Mouse (Mus musculus) heart, embryonic 11.5 days (tissue): ENCODE measurements around the gene Marc1. TPM values are rescaled to one million over a fixed set of nuclear protein-coding genes. Genes with fewer than 3 reads are reported as not detected.

ENCODE experiments used
- ATAC-seq: fragments of 200-750 bp; cut with Nextera tagmentation; replicated peaks from 2 replicates; pipeline ENCODE4 v1.8.0; 2017; ENCODE audit warnings: moderate library complexity; ENCODE audit not compliant: insufficient number of reproducible peaks, low FRiP score, low TSS enrichment
- H3K27ac ChIP-seq: fragments of 300-500 bp; sonication (generic); 2 replicates; pipeline ENCODE4 v1.5.1; 2014; ENCODE audit warnings: mild to moderate bottlenecking, low read depth, low read length
- H3K27me3 ChIP-seq: fragments of 300-500 bp; sonication (generic); 2 replicates; pipeline ENCODE4 v1.6.1; 2014; ENCODE audit warnings: mild to moderate bottlenecking, low read length, mixed read lengths; ENCODE audit not compliant: control insufficient read depth, insufficient read depth
- H3K36me3 ChIP-seq: fragments of 300-500 bp; sonication (generic); 2 replicates; pipeline ENCODE4 v1.6.1; 2014; ENCODE audit warnings: mild to moderate bottlenecking, low read length, moderate library complexity, mixed read lengths; ENCODE audit not compliant: control insufficient read depth, insufficient read depth
- H3K4me1 ChIP-seq: fragments of 300-500 bp; sonication (generic); 2 replicates; pipeline ENCODE4 v1.6.1; 2014; ENCODE audit warnings: low read length; ENCODE audit not compliant: control insufficient read depth, insufficient read depth
- H3K4me2 ChIP-seq: fragments of 300-500 bp; sonication (generic); 2 replicates; pipeline ENCODE4 v1.6.1; 2014; ENCODE audit warnings: mild to moderate bottlenecking, moderate library complexity
- H3K4me3 ChIP-seq: fragments of 300-500 bp; sonication (generic); 2 replicates; pipeline ENCODE4 v1.5.1; 2014; ENCODE audit warnings: low read depth, low read length
- H3K9ac ChIP-seq: fragments of 300-500 bp; sonication (generic); 2 replicates; pipeline ENCODE4 v1.6.1; 2014; ENCODE audit warnings: mild to moderate bottlenecking, low read depth, low read length, moderate library complexity
- H3K9me3 ChIP-seq: fragments of 300-500 bp; sonication (generic); replicated peaks from 2 replicates; pipeline ENCODE4 v1.6.1; 2016; ENCODE audit warnings: low read length; ENCODE audit not compliant: control insufficient read depth
- WGBS: fragments of 180-500 bp; shearing (Covaris S2); extraction: QIAGEN DNeasy Blood & Tissue Kit; methylation state at CpG from one replicate; pipeline ENCODE4 v1.1.7; 2014; ENCODE audit not compliant: insufficient replicate concordance; 5-methylcytosine and 5-hydroxymethylcytosine counted together
- polyA plus RNA-seq: library from polyadenylated mRNA; unstranded; fragments of >200 nt; fragmentation: Nextera tagmentation; extraction: Ambion mirVana; gene quantifications from 2 replicates; pipeline ENCODE4 v1.2.1, GENCODE M21; 2014

Gene Marc1
- polyA plus RNA-seq = 0.07 TPM in 1 of 2 replicates, not detected in the other

- H3K4me1 ChIP-seq = peaks cover 7% of the 10 kb centered on the region; the same call in 1 of the 2 replicates
- H3K9me3 ChIP-seq = no peaks in the 10 kb centered on the region
- peak within 1 kb of the TSS; percentile 41 for H3K4me3 ChIP-seq
- WGBS = 6% methylated on average over 49 of the region's 52 CpGs
- H3K27ac ChIP-seq = no peak within 1 kb of the TSS
- peaks cover 26% of the 10 kb centered on the region for H3K27me3 ChIP-seq
- H3K9ac ChIP-seq = peak within 1 kb of the TSS; percentile 49; the same call in 1 of the 2 replicates
- ATAC-seq = 0 out of 2 replicates have a peak, but pooled peaks have one; percentile 26
- H3K36me3 ChIP-seq = no peaks in the 10 kb centered on the region
- H3K4me2 ChIP-seq = peak within 1 kb of the TSS; percentile 78
Measured at GRCm38 (mm10) chr1:184810780-184811575, at the start of gene Marc1. Gene Marc1 (minus strand): TSS chr1:184811313.

GRCm38 (mm10) chr1:184860276-184860675 lies 49.2 kb upstream of the Marc1 start:
- Histone ChIP-seq H3K4me3 (no peak overlapping the region), H3K4me2 (no peak overlapping the region), H3K36me3 (no peaks in the 10 kb centered on the region), H3K27ac (peak overlapping the region; percentile 3; the same call in 1 of the 2 replicates), H3K27me3 (no peaks in the 10 kb centered on the region), H3K9me3 (no peaks in the 10 kb centered on the region), H3K4me1 (no peaks in the 10 kb centered on the region), H3K9ac (no peak overlapping the region)
- WGBS = 43% methylated on average over 3 of the region's 3 CpGs
- ATAC-seq = no peak; the same call in 1 of the 2 replicates

- WGBS = 85% methylated on average over 1 of the region's 1 CpGs
- H3K9me3 ChIP-seq = no peaks in the 10 kb centered on the region
- no peak overlapping the region for H3K9ac ChIP-seq
- no peaks in the 10 kb centered on the region for H3K4me1 ChIP-seq
- no peak overlapping the region for H3K4me2 ChIP-seq
- H3K36me3 ChIP-seq = no peaks in the 10 kb centered on the region
- H3K4me3 ChIP-seq = no peak overlapping the region
- no peaks in the 10 kb centered on the region for H3K27me3 ChIP-seq
- no peak for ATAC-seq
- no peak overlapping the region for H3K27ac ChIP-seq
Measured at GRCm38 (mm10) chr1:184858253-184858652, 47.1 kb upstream of the Marc1 start.

GRCm38 (mm10) chr1:184857216-184857615 lies 46.1 kb upstream of the Marc1 start:
- Histone ChIP-seq H3K36me3 (no peaks in the 10 kb centered on the region), H3K4me1 (no peaks in the 10 kb centered on the region), H3K4me3 (no peak overlapping the region), H3K4me2 (no peak overlapping the region), H3K9me3 (no peaks in the 10 kb centered on the region), H3K9ac (no peak overlapping the region), H3K27me3 (no peaks in the 10 kb centered on the region), H3K27ac (no peak overlapping the region)
- ATAC-seq = no peak
- 83% methylated on average over 9 of the region's 9 CpGs for WGBS

- Histone ChIP-seq H3K9ac (peak overlapping the region; percentile 4; the same call in 1 of the 2 replicates), H3K9me3 (no peaks in the 10 kb centered on the region), H3K27ac (peak overlapping the region; percentile 30; the same call in 1 of the 2 replicates), H3K4me2 (peak overlapping the region; percentile 48), H3K27me3 (0 out of 2 replicates have a peak, but pooled peaks cover 3% of the 10 kb centered on the region), H3K4me1 (peaks cover 3% of the 10 kb centered on the region; the same call in 1 of the 2 replicates), H3K36me3 (no peaks in the 10 kb centered on the region), H3K4me3 (no peak overlapping the region)
- WGBS = 59% methylated on average over 3 of the region's 3 CpGs
- ATAC-seq = no peak
Measured at GRCm38 (mm10) chr1:184853922-184854321, 42.8 kb upstream of the Marc1 start.

GRCm38 (mm10) chr1:184853339-184853738 lies 42.2 kb upstream of the Marc1 start:
- peak overlapping the region; percentile 4; the same call in 1 of the 2 replicates for H3K9ac ChIP-seq
- peak; percentile 61 for ATAC-seq
- no peaks in the 10 kb centered on the region for H3K36me3 ChIP-seq
- peak overlapping the region; percentile 13; the same call in 1 of the 2 replicates for H3K4me3 ChIP-seq
- peak overlapping the region; percentile 48 for H3K4me2 ChIP-seq
- peak overlapping the region; percentile 30 for H3K27ac ChIP-seq
- WGBS = 19% methylated on average over 5 of the region's 5 CpGs
- H3K4me1 ChIP-seq = peaks cover 3% of the 10 kb centered on the region; the same call in 1 of the 2 replicates
- peaks cover 6% of the 10 kb centered on the region; the same call in 1 of the 2 replicates for H3K27me3 ChIP-seq
- no peaks in the 10 kb centered on the region for H3K9me3 ChIP-seq

GRCm38 (mm10) chr1:184851741-184852618 lies 40.9 kb upstream of the Marc1 start:
- no peaks in the 10 kb centered on the region for H3K36me3 ChIP-seq
- H3K4me2 ChIP-seq = peak overlapping the region; percentile 61
- 14% methylated on average over 31 of the region's 31 CpGs for WGBS
- H3K4me3 ChIP-seq = peak overlapping the region; percentile 15; the same call in 1 of the 2 replicates
- H3K4me1 ChIP-seq = peaks cover 3% of the 10 kb centered on the region; the same call in 1 of the 2 replicates
- H3K9me3 ChIP-seq = no peaks in the 10 kb centered on the region
- peak; percentile 83 for ATAC-seq
- H3K27ac ChIP-seq = peak overlapping the region; percentile 43
- 0 out of 2 replicates have a peak overlapping the region, but pooled peaks have one; percentile 11 for H3K9ac ChIP-seq
- peaks cover 12% of the 10 kb centered on the region; the same call in 1 of the 2 replicates for H3K27me3 ChIP-seq

GRCm38 (mm10) chr1:184851166-184851565 lies 40.1 kb upstream of the Marc1 start:
- 35% methylated on average over 7 of the region's 7 CpGs for WGBS
- H3K27ac ChIP-seq = no peak overlapping the region; the same call in 1 of the 2 replicates
- peaks cover 17% of the 10 kb centered on the region; the same call in 1 of the 2 replicates for H3K27me3 ChIP-seq
- no peaks in the 10 kb centered on the region for H3K36me3 ChIP-seq
- no peak for ATAC-seq
- no peak overlapping the region; the same call in 1 of the 2 replicates for H3K4me2 ChIP-seq
- no peak overlapping the region for H3K4me3 ChIP-seq
- no peak overlapping the region for H3K9ac ChIP-seq
- no peaks in the 10 kb centered on the region for H3K9me3 ChIP-seq
- H3K4me1 ChIP-seq = peaks cover 6% of the 10 kb centered on the region; the same call in 1 of the 2 replicates
